Mouse (Mus musculus) macrophage (primary cell): Measurements from ENCODE around the gene Gm45799. TPM values are rescaled to one million over a fixed set of nuclear protein-coding genes. Genes with fewer than 3 reads are reported as not detected.

Source experiments
- H3K27ac ChIP-seq: fragments of 350-480 bp; formaldehyde crosslinking; 2 replicates; pipeline ENCODE4 v1.9.0; 2021
- H3K36me3 ChIP-seq: fragments of 350-480 bp; formaldehyde crosslinking; 2 replicates; pipeline ENCODE4 v1.9.0; 2021; ENCODE audit errors: inconsistent target
- H3K4me3 ChIP-seq: fragments of 350-480 bp; formaldehyde crosslinking; 2 replicates; pipeline ENCODE4 v1.9.0; 2021; ENCODE audit errors: inconsistent target
- H3K79me2 ChIP-seq: fragments of 350-480 bp; formaldehyde crosslinking; 2 replicates; pipeline ENCODE4 v1.9.0; 2021; ENCODE audit errors: inconsistent target
- WGBS: methylation state at CpG from one replicate; pipeline ENCODE4 v1.1.7; 2026; ENCODE audit warnings: inconsistent platforms; ENCODE audit not compliant: missing documents; 5-methylcytosine and 5-hydroxymethylcytosine counted together
- polyA plus RNA-seq: library from polyadenylated mRNA; stranded (reverse); fragments of 250-400 nt; gene quantifications from 3 replicates; pipeline ENCODE4 v1.2.4, GENCODE M21; 2018; ENCODE audit warnings: inconsistent platforms

The Gm45799 gene
- polyA plus RNA-seq, 1 experiment from 2014 or later: 1.7 TPM

GRCm38 (mm10) chr7:105633127-105633800 lies 7.1 kb upstream of the Gm45799 start, which contains the start of gene Trim3:
Gene Trim3, minus strand, starts transcription at chr7:105633571.
- Histone ChIP-seq H3K36me3 (peaks cover 11% of the 10 kb centered on the region), H3K4me3 (peak within 1 kb of the TSS; percentile 63), H3K27ac (0 out of 2 replicates have a peak within 1 kb of the TSS, but pooled peaks have one; percentile 17), H3K79me2 (peaks cover 34% of the 10 kb centered on the region)
- 1% methylated on average over 59 of the region's 71 CpGs for whole genome bisulfite sequencing

GRCm38 (mm10) chr7:105633801-105634135 lies 6.6 kb upstream of the Gm45799 start:
- H3K4me3 ChIP-seq: peak overlapping the region; percentile 45
- WGBS: 5% methylated on average over 10 of the region's 10 CpGs
- peaks cover 11% of the 10 kb centered on the region for H3K36me3 ChIP-seq
- H3K27ac ChIP-seq: 0 out of 2 replicates have a peak overlapping the region, but pooled peaks have one; percentile 17
- peaks cover 30% of the 10 kb centered on the region for H3K79me2 ChIP-seq

GRCm38 (mm10) chr7:105634272-105634920 lies 6.0 kb upstream of the Gm45799 start:
- Histone ChIP-seq H3K79me2 (peaks cover 33% of the 10 kb centered on the region), H3K27ac (no peak overlapping the region), H3K4me3 (no peak overlapping the region), H3K36me3 (peaks cover 11% of the 10 kb centered on the region)
- WGBS: 68% methylated on average over 9 of the region's 9 CpGs

- Histone ChIP-seq H3K27ac (no peak overlapping the region), H3K36me3 (peaks cover 11% of the 10 kb centered on the region), H3K4me3 (no peak overlapping the region), H3K79me2 (peaks cover 34% of the 10 kb centered on the region)
- 92% methylated on average over 2 of the region's 2 CpGs for WGBS
Observed at GRCm38 (mm10) chr7:105635726-105636125, 4.6 kb upstream of the Gm45799 start.

- H3K27ac ChIP-seq: no peak overlapping the region
- H3K4me3 ChIP-seq: no peak overlapping the region
- H3K36me3 ChIP-seq: peaks cover 18% of the 10 kb centered on the region
- H3K79me2 ChIP-seq: peaks cover 27% of the 10 kb centered on the region; the same call in 1 of the 2 replicates
- 93% methylated on average over 6 of the region's 6 CpGs for WGBS
Observed at GRCm38 (mm10) chr7:105638776-105639175, 1.6 kb upstream of the Gm45799 start.

- H3K27ac ChIP-seq: no peak overlapping the region
- peaks cover 19% of the 10 kb centered on the region for H3K36me3 ChIP-seq
- H3K4me3 ChIP-seq: peak overlapping the region; percentile 69
- H3K79me2 ChIP-seq: peaks cover 30% of the 10 kb centered on the region; the same call in 1 of the 2 replicates
- 90% methylated on average over 9 of the region's 9 CpGs for WGBS
Observed at GRCm38 (mm10) chr7:105639304-105639703, 1.0 kb upstream of the Gm45799 start.

- Histone ChIP-seq H3K36me3 (peaks cover 22% of the 10 kb centered on the region), H3K27ac (peak within 1 kb of the TSS; percentile 93), H3K79me2 (peaks cover 30% of the 10 kb centered on the region; the same call in 1 of the 2 replicates), H3K4me3 (peak within 1 kb of the TSS; percentile 69)
- WGBS: 0% methylated on average over 2 of the region's 2 CpGs
Observed at GRCm38 (mm10) chr7:105639756-105640155, 596 bp upstream of the Gm45799 start, which contains the start of gene Timm10b. Gene Timm10b, plus strand, starts transcription at chr7:105640056.

- H3K79me2 ChIP-seq: peaks cover 30% of the 10 kb centered on the region; the same call in 1 of the 2 replicates
- H3K4me3 ChIP-seq: peak overlapping the region; percentile 69
- peak overlapping the region; percentile 93 for H3K27ac ChIP-seq
- 2% methylated on average over 17 of the region's 18 CpGs for WGBS
- H3K36me3 ChIP-seq: peaks cover 33% of the 10 kb centered on the region
Observed at GRCm38 (mm10) chr7:105640894-105641255, 523 bp downstream of the Gm45799 start.

GRCm38 (mm10) chr7:105641936-105642335 lies 1.6 kb downstream of the Gm45799 start:
- Histone ChIP-seq H3K4me3 (peak overlapping the region; percentile 69; the same call in 1 of the 2 replicates), H3K27ac (peak overlapping the region; percentile 93), H3K79me2 (peaks cover 30% of the 10 kb centered on the region; the same call in 1 of the 2 replicates), H3K36me3 (peaks cover 30% of the 10 kb centered on the region)
- WGBS: 28% methylated on average over 3 of the region's 3 CpGs

GRCm38 (mm10) chr7:105650639-105651435 lies 10.5 kb downstream of the Gm45799 start, which contains the start of gene Dnhd1:
Gene Dnhd1, plus strand, starts transcription at chr7:105650827.
- Histone ChIP-seq H3K4me3 (peak within 1 kb of the TSS; percentile 22), H3K27ac (no peak within 1 kb of the TSS), H3K79me2 (no peaks in the 10 kb centered on the region), H3K36me3 (0 out of 2 replicates have a peak, but pooled peaks cover 2% of the 10 kb centered on the region)
- 2% methylated on average over 17 of the region's 17 CpGs for WGBS

- 63% methylated on average over 13 of the region's 13 CpGs for WGBS
- Histone ChIP-seq H3K36me3 (no peaks in the 10 kb centered on the region), H3K4me3 (no peak overlapping the region), H3K27ac (no peak overlapping the region), H3K79me2 (no peaks in the 10 kb centered on the region)
Observed at GRCm38 (mm10) chr7:105685541-105686197, 45.3 kb downstream of the Gm45799 start.

GRCm38 (mm10) chr7:105690875-105691274 lies 50.5 kb downstream of the Gm45799 start:
- H3K4me3 ChIP-seq: no peak overlapping the region
- 0% methylated on average over 1 of the region's 1 CpGs for WGBS
- H3K27ac ChIP-seq: no peak overlapping the region
- no peaks in the 10 kb centered on the region for H3K36me3 ChIP-seq
- no peaks in the 10 kb centered on the region for H3K79me2 ChIP-seq

- Histone ChIP-seq H3K27ac (no peak overlapping the region), H3K79me2 (no peaks in the 10 kb centered on the region), H3K36me3 (no peaks in the 10 kb centered on the region), H3K4me3 (no peak overlapping the region)
- WGBS: 93% methylated on average over 16 of the region's 16 CpGs
Observed at GRCm38 (mm10) chr7:105703184-105703583, 62.8 kb downstream of the Gm45799 start.

- Histone ChIP-seq H3K36me3 (no peaks in the 10 kb centered on the region), H3K4me3 (no peak overlapping the region), H3K27ac (no peak overlapping the region), H3K79me2 (no peaks in the 10 kb centered on the region)
- WGBS: 93% methylated on average over 4 of the region's 4 CpGs
Observed at GRCm38 (mm10) chr7:105703816-105704215, 63.5 kb downstream of the Gm45799 start.
